Mouse (Mus musculus): ENCODE data around the gene 4933411K16Rik. TPM values are rescaled to one million over a fixed set of nuclear protein-coding genes. Genes with fewer than 3 reads are reported as not detected.

Gene 4933411K16Rik
- polyA plus RNA-seq, 1 experiment = 0.30 TPM

- no peak overlapping the region for H3K4me3 ChIP-seq
- TF ChIP-seq USF1 (IDR thresholded peaks at IDR 0.05; ENCODE audit: low read depth) = no peak
- TF ChIP-seq REST (IDR thresholded peaks at IDR 0.05; ENCODE audit: insufficient read depth, insufficient read length) = no peak
- no peak for TF ChIP-seq MYOG (IDR thresholded peaks at IDR 0.05; ENCODE audit: control insufficient read depth in 1 of 3, insufficient read depth in 1 of 3, insufficient read length in 2 of 3, low read depth in 2 of 3)
- no peak for TF ChIP-seq E2F4 (IDR thresholded peaks at IDR 0.05; ENCODE audit: insufficient read depth)
- no peak for TF ChIP-seq CEBPB (IDR thresholded peaks at IDR 0.05; ENCODE audit: insufficient read depth, poor library complexity, severe bottlenecking)
- no peak for TF ChIP-seq POLR2A (IDR thresholded peaks at IDR 0.05; ENCODE audit: insufficient read length, low read depth)
- TF ChIP-seq SRF (IDR thresholded peaks at IDR 0.05; ENCODE audit: control insufficient read depth, insufficient read length, low read depth) = no peak
- no peak for TF ChIP-seq POLR2AphosphoS2 (IDR thresholded peaks at IDR 0.05; ENCODE audit: insufficient read length, low read depth)
- TF ChIP-seq MYOD1 (IDR thresholded peaks at IDR 0.05; ENCODE audit: control insufficient read depth in 1 of 3, insufficient read length in 2 of 3, low read depth in 2 of 3) = no peak
- TF ChIP-seq TCF12 (IDR thresholded peaks at IDR 0.05; ENCODE audit: insufficient read depth, poor library complexity, severe bottlenecking) = no peak
- TF ChIP-seq TCF3 (IDR thresholded peaks at IDR 0.05; ENCODE audit: insufficient read length, low read depth) = no peak
- no peak for TF ChIP-seq MAX (IDR thresholded peaks at IDR 0.05; ENCODE audit: low read depth)
- H3K27me3 ChIP-seq (ENCODE audit: control insufficient read depth, insufficient read depth, insufficient read length) = no peaks in the 10 kb centered on the region
- H3ac ChIP-seq (ENCODE audit: control insufficient read depth, insufficient read length) = no peak overlapping the region
- H3K79me2 ChIP-seq (ENCODE audit: control insufficient read depth, insufficient read depth) = no peaks in the 10 kb centered on the region
- H3K36me3 ChIP-seq (ENCODE audit: control insufficient read depth, insufficient read depth) = no peaks in the 10 kb centered on the region
- H3K4me2 ChIP-seq (ENCODE audit: low read depth) = peak overlapping the region; percentile 68
Measured at GRCm38 (mm10) chr19:42069241-42069525, 17.1 kb downstream of the 4933411K16Rik start.

- H3K4me2 ChIP-seq (ENCODE audit: low read depth) = no peak overlapping the region
- H3K36me3 ChIP-seq (ENCODE audit: control insufficient read depth, insufficient read depth) = peaks cover 4% of the 10 kb centered on the region
- H3K27me3 ChIP-seq (ENCODE audit: control insufficient read depth, insufficient read depth, insufficient read length) = no peaks in the 10 kb centered on the region
- no peak overlapping the region for H3K4me3 ChIP-seq
- no peak overlapping the region for H3ac ChIP-seq (ENCODE audit: control insufficient read depth, insufficient read length)
- no peaks in the 10 kb centered on the region for H3K79me2 ChIP-seq (ENCODE audit: control insufficient read depth, insufficient read depth)
- TF ChIP-seq SRF (IDR thresholded peaks at IDR 0.05; ENCODE audit: control insufficient read depth, insufficient read length, low read depth) = no peak
- TF ChIP-seq TCF12 (IDR thresholded peaks at IDR 0.05; ENCODE audit: insufficient read depth, poor library complexity, severe bottlenecking) = no peak
- TF ChIP-seq E2F4 (IDR thresholded peaks at IDR 0.05; ENCODE audit: insufficient read depth) = no peak
Measured at GRCm38 (mm10) chr19:42071221-42071620, 19.2 kb downstream of the 4933411K16Rik start.

GRCm38 (mm10) chr19:42071886-42072608, 20.0 kb downstream of the 4933411K16Rik start:
- no peak overlapping the region for H3K4me3 ChIP-seq
- H3K36me3 ChIP-seq (ENCODE audit: control insufficient read depth, insufficient read depth) = peaks cover 4% of the 10 kb centered on the region
- TF ChIP-seq SRF (IDR thresholded peaks at IDR 0.05; ENCODE audit: control insufficient read depth, insufficient read length, low read depth) (no peak), MYOG (IDR thresholded peaks at IDR 0.05; ENCODE audit: control insufficient read depth in 1 of 3, insufficient read depth in 1 of 3, insufficient read length in 2 of 3, low read depth in 2 of 3) (no peak), MAX (IDR thresholded peaks at IDR 0.05; ENCODE audit: low read depth) (no peak), MYOD1 (IDR thresholded peaks at IDR 0.05; ENCODE audit: control insufficient read depth in 1 of 3, insufficient read length in 2 of 3, low read depth in 2 of 3) (no peak), TCF3 (IDR thresholded peaks at IDR 0.05; ENCODE audit: insufficient read length, low read depth) (no peak), CEBPB (IDR thresholded peaks at IDR 0.05; ENCODE audit: insufficient read depth, poor library complexity, severe bottlenecking) (no peak), E2F4 (IDR thresholded peaks at IDR 0.05; ENCODE audit: insufficient read depth) (no peak), TCF12 (IDR thresholded peaks at IDR 0.05; ENCODE audit: insufficient read depth, poor library complexity, severe bottlenecking) (no peak), USF1 (IDR thresholded peaks at IDR 0.05; ENCODE audit: low read depth) (no peak), POLR2AphosphoS2 (IDR thresholded peaks at IDR 0.05; ENCODE audit: insufficient read length, low read depth) (no peak), POLR2A (IDR thresholded peaks at IDR 0.05; ENCODE audit: insufficient read length, low read depth) (no peak), REST (IDR thresholded peaks at IDR 0.05; ENCODE audit: insufficient read depth, insufficient read length) (no peak)
- H3K27me3 ChIP-seq (ENCODE audit: control insufficient read depth, insufficient read depth, insufficient read length) = no peaks in the 10 kb centered on the region
- no peaks in the 10 kb centered on the region for H3K79me2 ChIP-seq (ENCODE audit: control insufficient read depth, insufficient read depth)
- H3K4me2 ChIP-seq (ENCODE audit: low read depth) = no peak overlapping the region
- H3ac ChIP-seq (ENCODE audit: control insufficient read depth, insufficient read length) = no peak overlapping the region

- Histone ChIP-seq H3K4me2 (ENCODE audit: low read depth) (no peak overlapping the region), H3K27me3 (ENCODE audit: control insufficient read depth, insufficient read depth, insufficient read length) (no peaks in the 10 kb centered on the region), H3K4me3 (no peak overlapping the region), H3K36me3 (ENCODE audit: control insufficient read depth, insufficient read depth) (peaks cover 4% of the 10 kb centered on the region), H3ac (ENCODE audit: control insufficient read depth, insufficient read length) (no peak overlapping the region), H3K79me2 (ENCODE audit: control insufficient read depth, insufficient read depth) (no peaks in the 10 kb centered on the region)
- peak; percentile 16 for TF ChIP-seq POLR2AphosphoS2 (IDR thresholded peaks at IDR 0.05; ENCODE audit: insufficient read length, low read depth)
- TF ChIP-seq E2F4 (IDR thresholded peaks at IDR 0.05; ENCODE audit: insufficient read depth) = no peak
Measured at GRCm38 (mm10) chr19:42072802-42073201, 20.8 kb downstream of the 4933411K16Rik start.

- H3K27me3 ChIP-seq (ENCODE audit: control insufficient read depth, insufficient read depth, insufficient read length) = no peaks in the 10 kb centered on the region
- no peak overlapping the region for H3K4me3 ChIP-seq
- H3K36me3 ChIP-seq (ENCODE audit: control insufficient read depth, insufficient read depth) = peaks cover 4% of the 10 kb centered on the region
- H3K4me2 ChIP-seq (ENCODE audit: low read depth) = no peak overlapping the region
- no peak overlapping the region for H3ac ChIP-seq (ENCODE audit: control insufficient read depth, insufficient read length)
- no peak for TF ChIP-seq TCF3 (IDR thresholded peaks at IDR 0.05; ENCODE audit: insufficient read length, low read depth)
- TF ChIP-seq E2F4 (IDR thresholded peaks at IDR 0.05; ENCODE audit: insufficient read depth) = no peak
- TF ChIP-seq CEBPB (IDR thresholded peaks at IDR 0.05; ENCODE audit: insufficient read depth, poor library complexity, severe bottlenecking) = no peak
- TF ChIP-seq SRF (IDR thresholded peaks at IDR 0.05; ENCODE audit: control insufficient read depth, insufficient read length, low read depth) = no peak
- TF ChIP-seq USF1 (IDR thresholded peaks at IDR 0.05; ENCODE audit: low read depth) = no peak
- TF ChIP-seq MAX (IDR thresholded peaks at IDR 0.05; ENCODE audit: low read depth) = no peak
- no peak for TF ChIP-seq REST (IDR thresholded peaks at IDR 0.05; ENCODE audit: insufficient read depth, insufficient read length)
- no peaks in the 10 kb centered on the region for H3K79me2 ChIP-seq (ENCODE audit: control insufficient read depth, insufficient read depth)
Measured at GRCm38 (mm10) chr19:42075051-42075450, 23.0 kb downstream of the 4933411K16Rik start.

All from myocyte (in vitro differentiated cells).